Mouse (Mus musculus) E14TG2a.4 (cell line): ENCODE results near the gene Hip1r.

Experiments
- CTCF ChIP-seq: conservative IDR thresholded peaks from 2 replicates; pipeline ENCODE4 v1.5.1; 2014; ENCODE audit warnings: low read length
- POU5F1 ChIP-seq: IDR thresholded peaks from 2 replicates; pipeline ENCODE4 v1.6.1; 2014; ENCODE audit warnings: low read length, borderline replicate concordance

GRCm38 (mm10) chr5:124035406-124035805, 62.0 kb downstream of the Hip1r start:
- TF ChIP-seq CTCF (no peak), POU5F1 (no peak)
